Mouse (Mus musculus): ENCODE results near the gene Nrxn2. TPM values are rescaled to one million over a fixed set of nuclear protein-coding genes. Genes with fewer than 3 reads are reported as not detected.
A peak's percentile ranks its signal among the peaks of the same experiment; 100 is the strongest.

Gene Nrxn2
- polyA plus RNA-seq, 1 experiment from 2014 or later: 0.97 TPM

DNA sequence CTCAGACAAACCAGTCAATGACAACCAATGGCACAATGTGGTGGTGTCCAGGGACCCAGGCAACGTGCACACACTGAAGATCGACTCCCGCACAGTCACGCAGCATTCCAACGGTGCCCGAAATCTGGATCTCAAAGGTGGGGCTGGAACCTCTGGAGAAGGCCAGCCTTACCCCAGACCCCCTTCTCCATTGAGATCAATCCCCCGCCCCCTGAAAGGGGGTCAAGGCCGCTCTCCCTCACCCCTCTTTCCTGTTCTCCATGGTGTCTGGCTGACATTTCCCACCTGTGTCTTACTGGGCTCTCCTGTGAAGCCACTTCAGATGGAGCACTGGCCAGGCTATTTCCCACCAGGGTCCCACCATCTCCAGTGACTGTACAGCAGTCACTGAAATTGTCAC is 73.0 kb downstream of the Nrxn2 start:
- Histone ChIP-seq H3K9me3 (no peaks in the 10 kb centered on the region), H3K27ac (no peak overlapping the region), H3K36me3 (no peaks in the 10 kb centered on the region), H3K4me1 (no peaks in the 10 kb centered on the region), H3K27me3 (peaks cover 57% of the 10 kb centered on the region), H3K4me3 (no peak overlapping the region), H3K9ac (no peak overlapping the region), H3K4me2 (no peak overlapping the region)
- ATAC-seq (ENCODE audit: borderline replicate concordance, extremely low read depth, low FRiP score, low TSS enrichment): no peak
- whole genome bisulfite sequencing: 67% methylated on average over 8 of the region's 8 CpGs

DNA sequence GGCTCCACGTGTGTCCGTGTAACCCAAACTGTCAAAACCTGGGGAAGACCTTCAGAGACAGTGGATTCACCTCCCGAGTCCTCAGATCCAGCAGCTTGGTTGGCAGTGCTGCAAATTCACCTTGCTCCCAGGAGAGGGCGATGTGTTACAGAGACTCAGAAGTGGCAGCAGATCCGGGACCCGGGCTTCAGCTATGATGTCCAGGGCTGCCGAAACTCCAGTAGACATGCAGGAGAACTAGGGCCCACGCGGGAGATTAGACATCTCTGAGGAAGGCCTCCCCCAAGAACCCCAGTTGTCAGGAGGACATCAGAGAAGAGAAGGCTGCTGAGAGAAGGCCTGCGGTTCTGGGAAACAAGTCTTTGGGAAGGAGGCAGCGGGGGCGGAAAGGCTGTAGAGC is 73.6 kb downstream of the Nrxn2 start:
- H3K36me3 ChIP-seq: no peaks in the 10 kb centered on the region
- H3K4me3 ChIP-seq: no peak overlapping the region
- no peak overlapping the region for H3K9ac ChIP-seq
- H3K27me3 ChIP-seq: peaks cover 62% of the 10 kb centered on the region
- WGBS: 20% methylated on average over 12 of the region's 12 CpGs
- no peak overlapping the region for H3K27ac ChIP-seq
- no peaks in the 10 kb centered on the region for H3K9me3 ChIP-seq
- no peak for ATAC-seq (ENCODE audit: borderline replicate concordance, extremely low read depth, low FRiP score, low TSS enrichment)
- H3K4me1 ChIP-seq: no peaks in the 10 kb centered on the region
- no peak overlapping the region for H3K4me2 ChIP-seq

DNA sequence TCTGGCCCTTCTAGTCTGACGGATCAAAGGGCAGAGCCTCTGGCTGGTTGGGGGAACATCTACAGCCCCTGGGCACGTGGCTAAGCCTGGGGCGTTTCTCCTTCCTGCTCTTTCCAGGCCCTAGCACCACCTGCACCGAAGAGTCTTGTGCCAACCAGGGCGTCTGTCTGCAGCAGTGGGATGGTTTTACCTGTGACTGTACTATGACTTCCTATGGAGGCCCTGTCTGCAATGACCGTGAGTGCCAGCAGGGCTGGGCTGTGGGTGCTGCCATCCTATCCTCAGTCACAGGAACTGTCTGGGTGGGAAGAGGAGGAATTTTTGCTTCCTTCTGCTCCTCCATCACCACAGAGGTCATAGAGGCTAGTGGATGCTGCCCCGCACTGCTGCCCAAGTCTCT is 74.7 kb downstream of the Nrxn2 start:
- no peak for ATAC-seq (ENCODE audit: borderline replicate concordance, extremely low read depth, low FRiP score, low TSS enrichment)
- Histone ChIP-seq H3K4me3 (no peak overlapping the region), H3K9ac (no peak overlapping the region), H3K27ac (no peak overlapping the region), H3K27me3 (peaks cover 73% of the 10 kb centered on the region), H3K9me3 (no peaks in the 10 kb centered on the region), H3K4me2 (no peak overlapping the region), H3K4me1 (peaks cover 7% of the 10 kb centered on the region), H3K36me3 (no peaks in the 10 kb centered on the region)
- WGBS: 78% methylated on average over 7 of the region's 7 CpGs

DNA sequence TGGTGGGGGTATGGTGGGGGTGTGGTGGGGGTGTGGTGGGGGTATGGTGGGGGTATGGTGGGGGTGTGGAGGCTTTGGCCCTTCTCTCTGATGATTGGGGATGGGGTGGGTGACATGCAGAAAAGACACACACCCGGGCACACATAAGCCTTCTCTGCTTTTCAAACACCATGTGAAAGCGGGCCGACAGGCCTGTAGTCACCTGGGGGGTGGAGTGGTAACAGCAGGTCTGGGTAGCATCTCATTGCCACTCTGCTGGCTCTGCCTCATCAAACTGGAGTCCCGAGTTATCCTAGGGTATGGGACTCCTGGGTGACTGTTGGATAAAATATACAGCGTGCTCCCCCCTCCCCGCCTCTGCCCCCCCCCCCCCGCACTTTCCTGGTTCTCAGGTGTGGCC is 75.5 kb downstream of the Nrxn2 start:
- WGBS: 69% methylated on average over 4 of the region's 7 CpGs
- ATAC-seq (ENCODE audit: borderline replicate concordance, extremely low read depth, low FRiP score, low TSS enrichment): no peak
- H3K27me3 ChIP-seq: peaks cover 81% of the 10 kb centered on the region
- no peaks in the 10 kb centered on the region for H3K36me3 ChIP-seq
- H3K4me3 ChIP-seq: no peak overlapping the region
- no peak overlapping the region for H3K9ac ChIP-seq
- peaks cover 8% of the 10 kb centered on the region for H3K4me1 ChIP-seq
- no peaks in the 10 kb centered on the region for H3K9me3 ChIP-seq
- H3K4me2 ChIP-seq: no peak overlapping the region
- H3K27ac ChIP-seq: no peak overlapping the region

DNA sequence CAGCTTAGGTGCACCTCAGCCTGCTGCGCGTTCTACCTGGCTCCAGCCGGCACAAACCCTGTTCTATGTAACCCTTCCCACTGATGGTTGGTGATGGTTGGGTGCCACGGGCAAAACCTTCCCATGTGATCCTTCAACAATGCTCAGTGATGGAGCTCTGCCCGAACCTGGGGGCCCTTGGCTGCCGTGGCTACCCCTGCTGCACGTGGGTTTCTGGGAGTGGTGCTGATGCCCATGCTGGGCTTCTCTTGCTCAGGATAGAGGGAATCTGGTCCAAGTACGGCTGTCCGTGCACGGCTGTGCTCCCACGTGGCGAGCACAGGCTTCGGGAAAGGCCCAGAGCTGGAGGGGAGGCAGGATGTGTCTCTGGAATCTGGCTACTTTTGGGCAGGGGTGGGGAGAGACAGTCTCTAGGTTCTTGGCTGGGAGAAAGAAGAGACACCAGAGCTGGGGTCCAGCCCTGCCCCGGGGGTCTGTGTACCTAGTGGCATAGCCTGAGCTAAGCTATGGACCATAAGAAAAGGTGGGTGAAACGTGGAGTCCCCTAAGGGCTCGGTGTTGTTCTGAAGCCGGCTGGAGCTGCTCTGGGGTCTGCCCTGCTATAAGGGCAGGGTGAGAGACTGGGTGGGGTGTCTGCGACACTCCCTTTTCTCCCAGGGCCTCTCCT is 76.1 kb downstream of the Nrxn2 start:
- Histone ChIP-seq H3K9me3 (no peaks in the 10 kb centered on the region), H3K9ac (no peak overlapping the region), H3K36me3 (no peaks in the 10 kb centered on the region), H3K4me3 (no peak overlapping the region), H3K27ac (no peak overlapping the region), H3K4me2 (no peak overlapping the region), H3K4me1 (peaks cover 8% of the 10 kb centered on the region), H3K27me3 (peaks cover 82% of the 10 kb centered on the region)
- 45% methylated on average over 18 of the region's 18 CpGs for WGBS
- ATAC-seq (ENCODE audit: borderline replicate concordance, extremely low read depth, low FRiP score, low TSS enrichment): no peak

DNA sequence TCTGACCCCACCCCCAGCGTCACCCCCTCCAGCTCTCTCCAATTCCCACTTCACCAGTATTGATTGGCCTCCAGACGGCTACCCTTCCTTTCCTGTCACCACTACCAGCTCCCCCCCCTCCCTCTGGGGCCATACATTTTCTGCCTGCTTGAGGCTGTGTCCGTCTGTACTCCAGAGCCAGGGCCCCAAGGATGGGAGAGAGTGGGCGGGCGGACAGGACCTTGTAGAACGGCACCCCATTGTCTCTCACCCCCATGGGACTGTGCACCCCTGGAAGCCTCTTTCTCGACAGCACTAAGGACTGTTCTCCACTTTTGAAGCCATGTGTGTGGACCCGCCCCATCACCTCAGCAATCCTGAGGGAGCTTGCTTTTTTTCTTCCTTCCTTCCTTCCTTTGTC is 77.2 kb downstream of the Nrxn2 start:
- Histone ChIP-seq H3K4me3 (no peak overlapping the region), H3K9me3 (no peaks in the 10 kb centered on the region), H3K27ac (no peak overlapping the region), H3K4me2 (no peak overlapping the region), H3K4me1 (peaks cover 8% of the 10 kb centered on the region), H3K36me3 (no peaks in the 10 kb centered on the region), H3K27me3 (peaks cover 93% of the 10 kb centered on the region), H3K9ac (no peak overlapping the region)
- WGBS: 37% methylated on average over 8 of the region's 8 CpGs
- ATAC-seq (ENCODE audit: borderline replicate concordance, extremely low read depth, low FRiP score, low TSS enrichment): no peak

DNA sequence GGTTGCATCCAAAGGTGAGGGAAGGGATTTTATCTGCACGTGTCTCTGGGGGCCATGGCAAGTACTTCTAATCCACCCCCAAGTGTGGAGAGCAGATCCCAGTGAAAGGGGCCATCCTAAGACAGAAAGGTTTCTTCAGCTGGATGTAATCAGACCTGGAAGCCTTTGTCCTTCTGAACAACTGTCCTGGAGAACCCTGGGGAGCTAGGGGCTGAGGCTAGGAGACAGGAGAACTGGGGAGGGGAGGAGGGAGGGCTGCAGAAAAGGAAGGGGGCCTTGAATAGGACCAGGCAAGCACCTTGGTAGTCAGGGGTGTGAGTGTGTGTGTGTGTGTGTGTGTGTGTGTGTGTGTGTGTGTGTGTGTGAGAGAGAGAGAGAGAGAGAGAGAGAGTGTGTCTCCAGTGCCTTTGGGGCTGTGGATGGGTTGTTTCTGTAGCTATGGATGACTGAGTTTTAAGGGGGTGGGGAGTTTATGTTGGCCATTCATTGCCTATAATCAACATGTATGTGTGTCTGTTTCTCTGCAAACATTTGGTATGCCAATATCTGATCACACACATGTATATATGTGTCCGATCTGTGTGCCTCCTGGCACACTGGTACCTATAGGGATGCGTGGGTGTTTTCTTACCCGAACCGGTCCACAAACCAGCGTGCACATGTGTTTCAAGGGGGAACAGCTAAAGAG is 78.1 kb downstream of the Nrxn2 start:
- Histone ChIP-seq H3K9me3 (no peaks in the 10 kb centered on the region), H3K27me3 (peaks cover 96% of the 10 kb centered on the region), H3K9ac (no peak overlapping the region), H3K27ac (no peak overlapping the region), H3K4me3 (no peak overlapping the region), H3K36me3 (no peaks in the 10 kb centered on the region), H3K4me2 (no peak overlapping the region), H3K4me1 (peaks cover 8% of the 10 kb centered on the region)
- no peak; the same call in 1 of the 2 replicates for ATAC-seq (ENCODE audit: borderline replicate concordance, extremely low read depth, low FRiP score, low TSS enrichment)
- WGBS: 11% methylated on average over 6 of the region's 6 CpGs

DNA sequence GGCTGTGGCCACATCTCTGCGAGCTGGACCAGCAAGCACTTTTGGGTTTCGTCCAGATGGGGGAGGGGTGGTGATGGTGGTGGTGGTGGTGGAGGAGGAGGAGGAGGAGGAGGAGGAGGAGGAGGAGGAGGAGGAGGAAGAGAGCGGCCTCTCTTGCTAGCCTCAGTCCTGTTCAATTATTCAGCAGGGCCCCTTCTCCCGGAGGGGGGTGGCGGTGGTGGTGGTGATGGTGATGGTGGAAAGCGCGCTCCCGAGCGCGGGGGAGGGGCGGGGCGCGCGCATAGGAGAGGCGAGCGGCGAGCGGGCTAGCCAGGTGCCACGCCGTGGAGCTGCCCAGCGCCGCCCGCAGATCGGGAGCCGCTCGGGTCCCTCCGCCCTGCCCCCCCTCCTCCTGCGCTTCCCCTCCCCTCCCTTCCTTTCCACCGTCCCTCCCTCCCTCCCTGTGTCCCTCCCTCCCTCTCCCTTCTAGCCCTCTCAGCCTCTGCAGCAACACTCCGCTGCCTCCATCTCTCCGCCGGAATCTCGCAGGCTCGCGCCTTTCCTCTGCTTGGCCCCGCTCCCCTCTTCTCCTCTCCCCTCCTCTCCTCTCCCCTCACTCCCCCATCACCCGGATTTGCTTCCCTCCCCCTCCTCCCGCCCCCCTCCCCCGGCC is 78.7 kb downstream of the Nrxn2 start:
- 0 out of 2 replicates have a peak, but pooled peaks have one; percentile 11 for ATAC-seq (ENCODE audit: borderline replicate concordance, extremely low read depth, low FRiP score, low TSS enrichment)
- peak overlapping the region; percentile 41 for H3K4me3 ChIP-seq
- H3K27ac ChIP-seq: no peak overlapping the region
- WGBS: 2% methylated on average over 18 of the region's 39 CpGs
- H3K36me3 ChIP-seq: no peaks in the 10 kb centered on the region
- H3K9me3 ChIP-seq: no peaks in the 10 kb centered on the region
- H3K4me1 ChIP-seq: peaks cover 14% of the 10 kb centered on the region
- peak overlapping the region; percentile 81 for H3K4me2 ChIP-seq
- H3K9ac ChIP-seq: no peak overlapping the region
- H3K27me3 ChIP-seq: peaks cover 97% of the 10 kb centered on the region

DNA sequence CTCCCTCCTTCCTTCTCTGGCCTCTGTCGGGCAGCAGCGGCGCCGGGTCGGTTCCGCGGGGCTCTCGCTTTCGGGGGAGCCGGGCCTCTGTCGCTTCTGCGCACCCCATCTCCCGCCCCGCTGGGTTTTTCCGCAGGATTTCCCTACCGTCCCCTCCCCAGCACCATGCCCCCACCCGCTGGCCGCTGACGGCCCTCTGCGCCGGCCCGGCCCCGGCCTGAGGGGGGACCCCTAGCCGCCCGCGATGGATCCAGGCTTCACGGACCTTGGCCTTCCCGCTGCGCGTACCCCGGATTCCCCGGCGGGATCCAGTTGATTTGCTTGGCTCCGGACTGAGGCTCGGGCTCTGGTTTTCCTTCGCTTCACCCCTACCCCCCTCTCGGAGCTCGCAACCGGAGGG is 79.3 kb downstream of the Nrxn2 start:
- H3K4me3 ChIP-seq: peak overlapping the region; percentile 41
- no peaks in the 10 kb centered on the region for H3K36me3 ChIP-seq
- no peak for ATAC-seq (ENCODE audit: borderline replicate concordance, extremely low read depth, low FRiP score, low TSS enrichment)
- H3K9me3 ChIP-seq: no peaks in the 10 kb centered on the region
- H3K27ac ChIP-seq: no peak overlapping the region
- H3K27me3 ChIP-seq: peaks cover 96% of the 10 kb centered on the region
- H3K4me1 ChIP-seq: peaks cover 16% of the 10 kb centered on the region
- H3K9ac ChIP-seq: no peak overlapping the region; the same call in 1 of the 2 replicates
- H3K4me2 ChIP-seq: peak overlapping the region; percentile 81
- WGBS: 2% methylated on average over 37 of the region's 39 CpGs

DNA sequence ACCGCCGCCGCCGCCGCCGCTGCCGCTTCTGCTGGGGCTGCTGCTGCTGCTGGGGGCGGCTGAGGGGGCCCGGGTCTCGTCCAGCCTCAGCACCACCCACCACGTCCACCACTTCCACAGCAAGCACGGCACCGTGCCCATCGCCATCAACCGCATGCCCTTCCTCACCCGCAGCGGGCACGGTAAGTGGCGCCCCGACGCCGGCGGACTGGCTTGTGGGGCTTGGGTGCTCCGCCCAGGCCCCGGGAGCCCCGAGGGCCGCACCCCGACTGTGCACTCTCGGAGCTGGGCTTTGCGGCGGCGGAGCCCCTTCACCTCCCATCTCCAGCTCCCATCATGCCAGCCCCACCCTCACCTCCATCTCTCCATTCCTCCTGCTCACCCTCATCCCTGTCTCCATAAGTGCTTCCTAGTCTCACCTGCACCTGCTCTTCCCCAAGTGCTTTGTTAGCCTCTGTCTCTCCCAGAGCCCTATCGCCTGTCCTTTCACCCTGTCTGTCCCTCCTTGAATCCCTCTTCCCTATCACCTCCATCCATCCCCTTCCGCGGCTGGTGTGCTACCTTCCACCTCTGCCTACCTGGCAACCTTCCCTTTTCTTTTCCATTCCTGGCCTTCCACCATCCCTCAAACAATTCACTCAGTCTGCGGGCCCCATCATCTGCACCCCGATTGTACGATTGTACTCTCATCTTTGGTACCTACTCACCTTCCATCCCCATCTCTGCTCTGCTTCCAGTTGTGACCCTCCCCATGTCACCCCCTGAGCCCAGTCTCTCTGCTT is 80.0 kb downstream of the Nrxn2 start:
- 4% methylated on average over 30 of the region's 38 CpGs for WGBS
- peak overlapping the region; percentile 41 for H3K4me3 ChIP-seq
- no peak overlapping the region; the same call in 1 of the 2 replicates for H3K9ac ChIP-seq

DNA sequence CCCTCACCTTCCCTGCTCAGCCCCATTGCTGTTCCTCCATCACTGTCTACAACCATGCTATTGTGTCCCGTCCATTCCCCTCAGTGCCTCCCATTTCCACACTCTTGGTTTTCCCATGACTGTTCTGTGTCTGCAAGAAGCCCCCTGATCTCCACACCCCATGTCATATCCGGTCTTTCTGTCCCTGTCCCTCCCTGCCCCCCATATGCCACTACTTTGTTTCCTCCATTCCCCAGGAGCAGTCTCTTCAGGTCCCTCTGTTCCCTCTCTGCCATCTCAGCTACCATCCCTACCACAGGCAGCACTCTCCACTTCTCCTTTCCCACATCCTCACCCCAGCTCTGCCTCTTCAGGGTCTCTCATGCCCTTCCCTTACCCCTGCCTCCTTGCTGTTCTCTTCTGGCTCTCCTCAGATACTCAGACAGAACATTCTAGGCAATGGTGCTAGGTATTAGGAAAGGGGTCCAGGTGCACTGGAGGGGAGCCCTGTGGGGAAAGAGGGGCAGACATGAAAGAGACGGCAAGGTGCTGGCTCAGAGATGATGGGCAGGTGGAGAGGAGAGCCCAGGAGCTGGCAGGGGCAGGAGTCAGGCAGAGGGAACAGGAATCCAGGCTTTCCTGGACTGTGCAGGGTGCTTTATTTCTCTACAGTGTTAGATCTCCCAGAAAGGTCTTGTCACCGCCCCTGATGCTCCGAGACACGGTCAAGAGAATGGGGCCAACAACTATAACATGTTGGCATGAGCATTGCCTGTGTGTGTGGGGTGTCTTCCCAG is 81.5 kb downstream of the Nrxn2 start:
- H3K27me3 ChIP-seq: peaks cover 92% of the 10 kb centered on the region
- H3K36me3 ChIP-seq: no peaks in the 10 kb centered on the region
- no peaks in the 10 kb centered on the region for H3K9me3 ChIP-seq
- no peak for ATAC-seq (ENCODE audit: borderline replicate concordance, extremely low read depth, low FRiP score, low TSS enrichment)
- WGBS: 37% methylated on average over 6 of the region's 6 CpGs
- no peak overlapping the region for H3K4me3 ChIP-seq
- peaks cover 26% of the 10 kb centered on the region for H3K4me1 ChIP-seq
- H3K9ac ChIP-seq: no peak overlapping the region
- H3K4me2 ChIP-seq: no peak overlapping the region
- no peak overlapping the region for H3K27ac ChIP-seq

More for the DNA sequence above, 80.0 kb downstream of the Nrxn2 start:
- H3K27ac ChIP-seq: no peak overlapping the region
- peaks cover 16% of the 10 kb centered on the region for H3K4me1 ChIP-seq
- ATAC-seq (ENCODE audit: borderline replicate concordance, extremely low read depth, low FRiP score, low TSS enrichment): no peak
- peak overlapping the region; percentile 81 for H3K4me2 ChIP-seq
- H3K27me3 ChIP-seq: peaks cover 96% of the 10 kb centered on the region
- no peaks in the 10 kb centered on the region for H3K36me3 ChIP-seq
- H3K9me3 ChIP-seq: no peaks in the 10 kb centered on the region
